Mouse (Mus musculus) kidney, postnatal 0 days (tissue): Measurements from ENCODE around the gene Cd200r3. TPM values are rescaled to one million over a fixed set of nuclear protein-coding genes. Genes with fewer than 3 reads are reported as not detected.

Experiments
- ATAC-seq: fragments of 200-750 bp; cut with Nextera tagmentation; replicated peaks from 2 replicates; pipeline ENCODE4 v1.8.0; 2017; ENCODE audit warnings: low read depth, moderate number of reproducible peaks, moderate TSS enrichment, moderate library complexity; ENCODE audit not compliant: low FRiP score
- DNase-seq: peaks from one replicate; pipeline ENCODE4 v3.0.0-alpha.2; 2016; ENCODE audit warnings: low spot score
- H3K27ac ChIP-seq: fragments of 300-500 bp; sonication (generic); 2 replicates; pipeline ENCODE4 v1.5.1; 2014; ENCODE audit warnings: mild to moderate bottlenecking
- H3K27me3 ChIP-seq: fragments of 300-500 bp; sonication (generic); 2 replicates; pipeline ENCODE4 v1.6.1; 2014; ENCODE audit warnings: low read length, mixed read lengths; ENCODE audit not compliant: insufficient read depth
- H3K36me3 ChIP-seq: fragments of 300-500 bp; sonication (generic); 2 replicates; pipeline ENCODE4 v1.6.1; 2014; ENCODE audit warnings: low read length, mixed read lengths; ENCODE audit not compliant: insufficient read depth
- H3K4me1 ChIP-seq: fragments of 300-500 bp; sonication (generic); replicated peaks from 2 replicates; pipeline ENCODE4 v1.6.1; 2014; ENCODE audit warnings: antibody characterized with exemption, low read length, mixed read lengths; ENCODE audit not compliant: insufficient read depth
- H3K4me2 ChIP-seq: fragments of 300-500 bp; sonication (generic); 2 replicates; pipeline ENCODE4 v1.6.1; 2014; ENCODE audit warnings: mild to moderate bottlenecking, low read length, moderate library complexity, mixed read lengths
- H3K4me3 ChIP-seq: fragments of 300-500 bp; sonication (generic); replicated peaks from 2 replicates; pipeline ENCODE4 v1.5.1; 2014; ENCODE audit warnings: low read depth, low read length
- H3K9ac ChIP-seq: fragments of 300-500 bp; sonication (generic); 2 replicates; pipeline ENCODE4 v1.6.1; 2014; ENCODE audit warnings: low read depth, low read length
- H3K9me3 ChIP-seq: fragments of 300-500 bp; sonication (generic); replicated peaks from 2 replicates; pipeline ENCODE4 v1.6.1; 2016; ENCODE audit warnings: low read length, inconsistent platforms, mixed read lengths
- CTCF ChIP-seq: IDR thresholded peaks from 2 replicates; pipeline ENCODE4 v1.5.1; 2016; ENCODE audit warnings: antibody characterized with exemption, low read depth, mild to moderate bottlenecking, moderate library complexity
- WGBS: fragments of 180-500 bp; shearing (Covaris S2); extraction: QIAGEN DNeasy Blood & Tissue Kit; methylation state at CpG from one replicate; pipeline ENCODE4 v1.1.7; 2014; 5-methylcytosine and 5-hydroxymethylcytosine counted together
- polyA plus RNA-seq: library from polyadenylated mRNA; unstranded; fragments of >200 nt; fragmentation: Nextera tagmentation; extraction: Ambion mirVana; gene quantifications from 2 replicates; pipeline ENCODE4 v1.2.1, GENCODE M21; 2015

Gene Cd200r3
- polyA plus RNA-seq, 1 experiment from 2014 or later, result 0.83 TPM

DNA sequence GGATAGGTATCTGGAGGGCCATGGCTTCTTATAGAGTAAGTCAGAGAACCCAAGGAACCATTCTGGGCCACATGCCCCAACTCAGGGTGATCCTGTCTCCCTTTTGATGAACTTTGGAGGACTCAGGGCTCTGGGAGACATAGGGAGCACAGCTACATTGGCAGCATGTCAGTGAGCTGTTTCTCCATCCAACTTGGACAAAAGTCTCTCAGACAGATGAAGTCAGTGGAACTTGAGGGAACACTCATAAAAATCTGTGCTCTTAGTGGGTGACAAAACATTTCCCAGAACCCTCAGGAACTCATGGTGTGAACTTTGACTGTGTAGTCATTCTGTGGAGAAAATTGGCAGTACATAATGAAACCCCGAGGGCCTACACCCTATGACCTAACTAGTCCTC is 53.2 kb downstream of the Cd200r3 start:
- TF ChIP-seq CTCF, result no peak
- H3K27me3 ChIP-seq, result no peaks in the 10 kb centered on the region
- H3K9me3 ChIP-seq, result no peaks in the 10 kb centered on the region
- no peak overlapping the region for H3K27ac ChIP-seq
- H3K9ac ChIP-seq, result no peak overlapping the region
- WGBS, result 94% methylated on average over 1 of the region's 1 CpGs
- no peaks in the 10 kb centered on the region for H3K4me1 ChIP-seq
- no peaks in the 10 kb centered on the region for H3K36me3 ChIP-seq
- ATAC-seq (no peak), DNase-seq (no peak)
- no peak overlapping the region for H3K4me2 ChIP-seq
- no peak overlapping the region for H3K4me3 ChIP-seq

DNA sequence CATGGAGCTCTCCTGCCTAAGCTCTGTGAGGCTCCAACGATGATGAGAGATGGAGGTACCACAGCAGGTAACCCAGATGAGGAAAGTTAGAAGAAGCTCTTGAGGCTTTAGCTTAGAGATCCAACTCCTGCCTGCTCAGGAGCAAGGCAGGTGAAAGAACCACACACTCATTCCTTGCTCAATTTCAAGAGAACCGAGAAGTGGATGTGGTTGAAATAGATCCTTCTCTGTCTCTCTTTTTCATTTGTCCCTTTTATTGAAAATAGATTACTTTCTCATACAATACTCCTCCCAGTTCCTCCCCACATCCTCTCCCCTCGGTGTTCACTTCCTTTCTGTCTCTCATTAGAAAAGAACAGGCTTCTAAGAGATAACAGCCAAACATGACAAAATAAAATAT is 56.1 kb downstream of the Cd200r3 start:
- Histone ChIP-seq H3K4me3 (no peak overlapping the region), H3K4me1 (no peaks in the 10 kb centered on the region), H3K9ac (no peak overlapping the region), H3K9me3 (no peaks in the 10 kb centered on the region), H3K27me3 (no peaks in the 10 kb centered on the region), H3K27ac (no peak overlapping the region), H3K4me2 (no peak overlapping the region), H3K36me3 (no peaks in the 10 kb centered on the region)
- no peak for ATAC-seq
- no peak for TF ChIP-seq CTCF
- DNase-seq, result no peak
- WGBS, result 62% methylated on average over 3 of the region's 3 CpGs

DNA sequence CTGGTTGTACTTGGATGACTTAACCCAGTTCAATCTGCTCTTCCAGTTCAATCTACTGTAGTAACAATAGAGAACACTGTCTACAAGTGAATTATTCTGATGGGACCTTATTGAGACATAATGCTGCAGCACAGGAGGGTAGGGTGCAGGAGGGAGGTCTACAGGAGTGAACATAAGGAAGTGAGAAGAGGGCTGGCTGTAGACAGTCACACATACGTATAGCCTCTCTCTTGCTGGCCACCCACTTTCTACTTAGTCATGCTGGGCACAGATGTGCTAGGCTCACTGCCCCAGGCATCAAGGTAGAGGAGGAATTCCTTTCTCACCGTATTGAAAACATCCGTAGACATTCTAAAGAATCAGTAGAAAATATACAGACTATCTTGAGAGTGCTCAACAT is 61.0 kb downstream of the Cd200r3 start:
- H3K4me1 ChIP-seq, result no peaks in the 10 kb centered on the region
- no peaks in the 10 kb centered on the region for H3K9me3 ChIP-seq
- no peaks in the 10 kb centered on the region for H3K27me3 ChIP-seq
- ATAC-seq (no peak), DNase-seq (no peak)
- H3K9ac ChIP-seq, result no peak overlapping the region
- no peak overlapping the region for H3K4me2 ChIP-seq
- no peak overlapping the region for H3K27ac ChIP-seq
- no peak overlapping the region for H3K4me3 ChIP-seq
- WGBS, result 90% methylated on average over 3 of the region's 3 CpGs
- TF ChIP-seq CTCF, result no peak
- H3K36me3 ChIP-seq, result no peaks in the 10 kb centered on the region

DNA sequence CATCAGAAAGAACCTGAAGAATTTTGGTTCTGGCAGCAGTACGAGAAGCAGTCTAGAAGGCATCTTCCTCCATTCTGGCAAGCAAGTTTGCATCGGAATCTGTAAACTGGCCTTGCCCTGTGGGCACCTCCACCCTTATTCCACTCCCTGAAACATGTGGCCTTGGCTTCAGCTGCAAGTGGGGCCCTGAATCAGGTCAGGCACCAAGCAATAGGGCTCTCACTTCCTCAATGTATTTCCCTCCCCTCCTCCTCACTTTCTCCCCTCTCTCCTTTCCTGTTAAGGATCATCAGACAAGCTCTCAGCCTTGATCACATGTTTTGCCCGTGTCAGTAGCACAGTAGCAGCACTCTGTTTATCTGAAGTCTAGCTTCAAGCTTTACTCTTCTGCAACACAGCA is 61.8 kb downstream of the Cd200r3 start:
- no peaks in the 10 kb centered on the region for H3K36me3 ChIP-seq
- no peak for TF ChIP-seq CTCF
- no peak for DNase-seq
- 70% methylated on average over 3 of the region's 3 CpGs for WGBS
- H3K27ac ChIP-seq, result no peak overlapping the region
- no peaks in the 10 kb centered on the region for H3K9me3 ChIP-seq
- no peak overlapping the region for H3K4me3 ChIP-seq
- H3K4me1 ChIP-seq, result no peaks in the 10 kb centered on the region
- no peak overlapping the region for H3K9ac ChIP-seq
- no peak for ATAC-seq
- H3K4me2 ChIP-seq, result no peak overlapping the region
- H3K27me3 ChIP-seq, result no peaks in the 10 kb centered on the region

DNA sequence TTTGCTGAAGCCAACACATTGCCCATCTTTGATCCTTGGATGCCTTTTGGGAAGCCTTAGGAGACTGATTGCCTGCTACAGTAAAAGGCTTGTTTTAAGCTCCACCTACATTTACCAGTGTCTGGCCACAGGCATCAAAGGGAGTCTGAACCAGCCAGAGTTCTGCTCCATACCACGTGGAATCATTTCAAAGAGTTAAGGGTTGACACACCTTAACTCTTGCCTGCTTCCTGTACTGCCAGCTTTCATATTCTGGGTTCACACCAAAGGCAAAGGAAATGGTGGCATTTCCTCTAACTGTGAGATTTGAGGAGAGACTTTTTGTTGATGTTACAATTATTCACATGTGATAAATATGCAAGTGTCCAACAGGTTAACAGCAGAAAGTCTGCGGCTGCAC is 63.5 kb downstream of the Cd200r3 start:
- no peaks in the 10 kb centered on the region for H3K9me3 ChIP-seq
- H3K4me1 ChIP-seq, result no peaks in the 10 kb centered on the region
- no peak overlapping the region for H3K4me2 ChIP-seq
- H3K36me3 ChIP-seq, result no peaks in the 10 kb centered on the region
- DNase-seq (no peak), ATAC-seq (no peak)
- TF ChIP-seq CTCF, result no peak
- H3K27ac ChIP-seq, result no peak overlapping the region
- WGBS, result 34% methylated on average over 2 of the region's 2 CpGs
- H3K27me3 ChIP-seq, result no peaks in the 10 kb centered on the region
- no peak overlapping the region for H3K4me3 ChIP-seq
- H3K9ac ChIP-seq, result no peak overlapping the region

DNA sequence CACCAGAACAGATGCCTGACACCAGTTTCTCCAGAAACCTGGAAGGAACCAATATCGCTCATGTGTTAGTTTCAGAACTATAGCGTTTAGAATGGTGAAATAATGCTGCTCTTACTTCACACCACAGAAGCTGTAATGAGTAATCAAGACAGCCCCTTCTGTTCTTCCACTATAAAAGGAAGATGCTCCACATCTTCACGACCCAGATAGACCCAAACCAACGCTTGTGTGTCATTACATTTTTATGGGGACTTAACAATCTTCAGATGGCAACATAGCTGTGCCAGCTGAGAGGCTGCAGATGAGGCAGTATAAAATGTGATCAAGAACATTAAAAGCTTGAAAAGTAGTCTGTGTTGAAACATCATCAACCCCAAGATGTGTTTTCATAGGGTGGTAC is 64.3 kb downstream of the Cd200r3 start:
- 81% methylated on average over 4 of the region's 4 CpGs for WGBS
- Histone ChIP-seq H3K36me3 (no peaks in the 10 kb centered on the region), H3K4me1 (no peaks in the 10 kb centered on the region), H3K4me2 (no peak overlapping the region), H3K27me3 (no peaks in the 10 kb centered on the region), H3K4me3 (no peak overlapping the region), H3K9ac (no peak overlapping the region), H3K9me3 (no peaks in the 10 kb centered on the region), H3K27ac (no peak overlapping the region)
- DNase-seq (no peak), ATAC-seq (no peak)
- TF ChIP-seq CTCF, result no peak

DNA sequence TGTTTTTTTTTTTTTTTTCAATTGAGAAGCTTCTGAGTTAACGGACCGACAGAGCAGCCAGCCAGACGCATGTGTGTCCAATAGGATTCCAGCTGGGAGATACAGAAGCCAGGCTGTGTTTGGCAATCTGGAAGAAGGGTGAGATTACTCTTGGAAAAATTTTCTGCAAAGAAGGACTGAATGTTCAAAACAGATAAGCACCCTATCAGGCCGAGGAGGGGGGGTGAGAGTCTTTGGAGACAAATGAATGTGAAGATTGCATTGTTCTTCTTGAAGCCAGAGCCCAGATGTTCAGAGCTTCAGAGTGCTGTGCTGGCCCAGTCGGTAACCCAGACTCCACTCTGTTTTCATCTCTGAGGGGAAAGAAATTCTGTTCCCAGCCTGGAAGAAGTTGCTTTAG is 66.2 kb downstream of the Cd200r3 start:
- 70% methylated on average over 5 of the region's 5 CpGs for WGBS
- no peak overlapping the region for H3K4me3 ChIP-seq
- H3K4me2 ChIP-seq, result no peak overlapping the region
- H3K9me3 ChIP-seq, result no peaks in the 10 kb centered on the region
- H3K4me1 ChIP-seq, result no peaks in the 10 kb centered on the region
- no peak for TF ChIP-seq CTCF
- H3K27me3 ChIP-seq, result no peaks in the 10 kb centered on the region
- no peak for DNase-seq
- no peak overlapping the region for H3K9ac ChIP-seq
- no peaks in the 10 kb centered on the region for H3K36me3 ChIP-seq
- ATAC-seq, result no peak
- H3K27ac ChIP-seq, result no peak overlapping the region
